Mouse (Mus musculus) neural tube, embryonic 14.5 days (tissue): ENCODE results near the gene Olfr1109. TPM values are rescaled to one million over a fixed set of nuclear protein-coding genes. Genes with fewer than 3 reads are reported as not detected.

Experiments used
- ATAC-seq: fragments of 200-750 bp; cut with Nextera tagmentation; 2 replicates; pipeline ENCODE4 v1.8.0; 2017; ENCODE audit warnings: low read depth, mild to moderate bottlenecking, moderate TSS enrichment, moderate library complexity
- H3K27ac ChIP-seq: fragments of 300-500 bp; sonication (generic); 2 replicates; pipeline ENCODE4 v1.5.1; 2014; ENCODE audit warnings: low read depth, mild to moderate bottlenecking, control low read depth, low read length, moderate library complexity, mixed read lengths
- H3K27me3 ChIP-seq: fragments of 300-500 bp; sonication (generic); 2 replicates; pipeline ENCODE4 v1.6.1; 2014; ENCODE audit warnings: low read length; ENCODE audit not compliant: control insufficient read depth, insufficient read depth
- H3K36me3 ChIP-seq: fragments of 300-500 bp; sonication (generic); 2 replicates; pipeline ENCODE4 v1.6.1; 2014; ENCODE audit warnings: low read length, mixed read lengths; ENCODE audit not compliant: control insufficient read depth, insufficient read depth
- H3K4me1 ChIP-seq: fragments of 300-500 bp; sonication (generic); 2 replicates; pipeline ENCODE4 v1.6.1; 2014; ENCODE audit warnings: low read length; ENCODE audit not compliant: control insufficient read depth, insufficient read depth
- H3K4me2 ChIP-seq: fragments of 300-500 bp; sonication (generic); 2 replicates; pipeline ENCODE4 v1.6.1; 2014; ENCODE audit warnings: mild to moderate bottlenecking, low read depth, low read length, control low read depth
- H3K4me3 ChIP-seq: fragments of 300-500 bp; sonication (generic); 2 replicates; pipeline ENCODE4 v1.5.1; 2014; ENCODE audit warnings: low read depth, low read length, control low read depth, mixed read lengths
- H3K9ac ChIP-seq: fragments of 300-500 bp; sonication (generic); replicated peaks from 2 replicates; pipeline ENCODE4 v1.6.1; 2014; ENCODE audit warnings: low read depth, mild to moderate bottlenecking, control low read depth, low read length, mixed read lengths
- H3K9me3 ChIP-seq: fragments of 300-500 bp; sonication (generic); 2 replicates; pipeline ENCODE4 v1.6.1; 2016; ENCODE audit warnings: low read length; ENCODE audit not compliant: control insufficient read depth
- WGBS: fragments of 180-500 bp; shearing (Covaris S2); extraction: QIAGEN DNeasy Blood & Tissue Kit; methylation state at CpG from one replicate; pipeline ENCODE4 v1.1.7; 2014; 5-methylcytosine and 5-hydroxymethylcytosine counted together
- polyA plus RNA-seq: library from polyadenylated mRNA; unstranded; fragments of >200 nt; fragmentation: Nextera tagmentation; extraction: Ambion mirVana; gene quantifications from 2 replicates; pipeline ENCODE4 v1.2.1, GENCODE M21; 2014

Olfr1109 gene
- polyA plus RNA-seq = not detected in 2 replicates

DNA sequence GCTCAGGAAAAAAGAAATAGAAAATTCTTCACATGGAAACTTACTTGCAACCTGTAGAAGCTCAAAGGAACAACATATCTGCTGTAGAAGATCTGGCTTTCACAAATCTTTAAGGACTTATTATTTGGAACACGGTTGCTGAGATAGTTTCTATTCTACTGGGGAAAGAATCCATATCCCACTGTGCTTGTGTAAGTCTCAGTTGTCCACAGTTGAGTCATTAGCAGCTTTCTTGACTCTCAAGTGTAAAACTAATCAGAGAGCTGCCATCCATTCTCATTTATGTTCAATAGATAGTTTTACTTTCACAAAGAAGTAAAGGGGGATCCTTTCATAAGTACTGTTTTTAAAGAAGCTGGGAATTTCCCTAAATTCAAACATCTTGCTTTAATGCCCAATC is at the start of gene Olfr1109:
Olfr1109 (minus strand) TSS at position 101 of the 400 bp plus-strand sequence.
- Histone ChIP-seq H3K36me3 (no peaks in the 10 kb centered on the region), H3K9ac (no peak within 1 kb of the TSS), H3K4me1 (no peaks in the 10 kb centered on the region), H3K27me3 (no peaks in the 10 kb centered on the region), H3K4me2 (no peak within 1 kb of the TSS), H3K27ac (no peak within 1 kb of the TSS), H3K4me3 (no peak within 1 kb of the TSS), H3K9me3 (no peaks in the 10 kb centered on the region)
- ATAC-seq = no peak
- 76% methylated on average over 1 of the region's 1 CpGs for WGBS

DNA sequence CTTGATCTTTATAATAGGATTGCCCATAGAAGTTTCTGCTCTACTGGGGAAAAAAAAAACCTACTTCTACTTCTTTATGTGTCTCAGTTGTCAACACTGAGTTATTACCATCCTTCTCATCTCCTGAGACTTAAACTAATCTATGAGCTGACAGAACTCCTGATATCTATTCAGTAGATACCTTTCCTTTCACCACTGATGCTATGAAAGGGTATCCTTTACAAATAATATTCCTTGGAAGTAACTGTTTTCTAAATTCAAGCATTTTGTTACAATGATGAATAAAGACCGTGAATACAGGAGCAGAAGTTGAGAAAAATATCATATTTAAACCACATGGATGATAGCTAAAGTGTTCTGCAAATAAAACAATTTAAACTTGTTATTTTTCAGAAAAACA is 44.4 kb upstream of the Olfr1109 start, which contains the start of gene Olfr1110:
Olfr1110 (minus strand) TSS at position 101 of the 400 bp plus-strand sequence.
- Histone ChIP-seq H3K36me3 (no peaks in the 10 kb centered on the region), H3K9me3 (no peaks in the 10 kb centered on the region), H3K4me2 (no peak within 1 kb of the TSS), H3K4me1 (no peaks in the 10 kb centered on the region), H3K27ac (no peak within 1 kb of the TSS), H3K27me3 (no peaks in the 10 kb centered on the region), H3K4me3 (no peak within 1 kb of the TSS), H3K9ac (no peak within 1 kb of the TSS)
- 82% methylated on average over 1 of the region's 1 CpGs for WGBS
- ATAC-seq = no peak

DNA sequence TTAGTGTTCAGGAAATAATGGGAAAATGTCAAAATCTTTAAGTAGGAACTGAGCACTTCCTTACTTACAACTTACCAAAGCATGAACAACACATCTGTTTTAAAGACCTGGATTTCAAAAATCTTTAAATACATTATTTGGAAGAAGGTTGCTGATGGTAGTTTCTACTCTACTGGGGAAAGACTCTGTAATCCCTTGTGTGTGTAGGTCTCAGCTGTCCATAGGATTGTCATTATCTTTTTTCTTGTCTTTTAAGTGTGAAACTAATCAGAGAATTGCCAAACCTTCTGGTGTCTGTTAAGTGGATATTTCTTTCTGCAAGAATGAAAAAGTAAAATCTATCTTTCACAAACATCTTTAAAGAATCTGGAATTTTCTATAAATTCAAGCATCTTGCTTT is 18.7 kb upstream of the Olfr1109 start, which contains the start of gene Olfr259:
Olfr259 (minus strand) TSS at position 101 of the 400 bp plus-strand sequence.
- Histone ChIP-seq H3K9ac (no peak within 1 kb of the TSS), H3K36me3 (no peaks in the 10 kb centered on the region), H3K9me3 (no peaks in the 10 kb centered on the region), H3K27ac (no peak within 1 kb of the TSS), H3K4me3 (no peak within 1 kb of the TSS), H3K4me2 (no peak within 1 kb of the TSS), H3K27me3 (no peaks in the 10 kb centered on the region), H3K4me1 (no peaks in the 10 kb centered on the region)
- ATAC-seq = no peak

DNA sequence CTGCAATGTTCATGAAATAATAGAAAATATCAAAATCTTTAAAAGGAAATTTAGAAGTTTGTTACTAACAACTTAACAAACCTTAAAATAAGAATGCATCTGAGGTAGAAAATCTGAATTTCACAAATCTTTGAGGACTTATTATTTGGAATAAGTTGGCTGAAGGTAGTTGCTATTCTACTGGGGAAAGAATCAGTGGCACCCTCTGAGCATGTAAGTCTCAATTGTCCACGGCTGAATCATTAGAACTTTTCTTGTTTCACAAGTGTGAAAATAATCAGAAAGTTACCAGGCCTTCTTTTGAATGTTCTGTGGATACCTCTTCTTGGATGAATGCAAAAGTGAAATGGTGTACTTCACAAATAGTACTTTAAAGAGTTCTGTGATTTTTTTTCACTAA is 20.1 kb downstream of the Olfr1109 start, which contains the start of gene Olfr1107:
Olfr1107 (minus strand) TSS at position 101 of the 400 bp plus-strand sequence.
- 90% methylated on average over 1 of the region's 1 CpGs for WGBS
- H3K9ac ChIP-seq = no peak within 1 kb of the TSS
- no peaks in the 10 kb centered on the region for H3K36me3 ChIP-seq
- no peak within 1 kb of the TSS for H3K4me2 ChIP-seq
- H3K9me3 ChIP-seq = no peaks in the 10 kb centered on the region
- H3K4me1 ChIP-seq = no peaks in the 10 kb centered on the region
- no peaks in the 10 kb centered on the region for H3K27me3 ChIP-seq
- no peak within 1 kb of the TSS for H3K27ac ChIP-seq
- no peak for ATAC-seq
- no peak within 1 kb of the TSS for H3K4me3 ChIP-seq

DNA sequence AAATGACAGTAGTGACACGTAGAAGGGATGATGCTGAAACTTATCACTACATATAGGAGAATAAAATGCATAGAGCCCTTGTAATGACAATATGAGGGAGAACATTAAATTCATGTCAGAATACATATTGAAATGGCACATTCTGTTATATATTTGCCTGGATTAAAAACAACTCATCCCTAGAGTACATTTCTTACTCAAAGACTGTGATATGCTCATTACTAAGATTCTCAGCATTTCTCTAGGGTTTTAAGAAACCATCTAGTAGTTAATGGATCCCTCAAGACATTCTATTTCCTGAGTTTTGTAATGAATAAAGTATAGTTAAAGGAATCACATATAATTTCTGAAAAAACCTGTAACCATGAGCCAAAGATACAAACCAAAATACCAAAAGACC is 43.6 kb downstream of the Olfr1109 start, which contains the start of gene Olfr1106:
Olfr1106 (minus strand) TSS at position 101 of the 400 bp plus-strand sequence.
- Histone ChIP-seq H3K36me3 (no peaks in the 10 kb centered on the region), H3K4me1 (no peaks in the 10 kb centered on the region), H3K4me2 (no peak within 1 kb of the TSS), H3K27me3 (no peaks in the 10 kb centered on the region), H3K9ac (no peak within 1 kb of the TSS), H3K9me3 (no peaks in the 10 kb centered on the region), H3K4me3 (no peak within 1 kb of the TSS), H3K27ac (no peak within 1 kb of the TSS)
- 76% methylated on average over 1 of the region's 1 CpGs for WGBS
- no peak for ATAC-seq

Other genes starting within 250 kb of the Olfr1109 start
- not detected in 2 replicates for gene Olfr1095, start 244.3 kb downstream of the Olfr1109 start, polyA plus RNA-seq
- gene Gm13723, start 221.2 kb downstream of the Olfr1109 start, polyA plus RNA-seq = not detected in 2 replicates
- gene Olfr1097, start 203.8 kb downstream of the Olfr1109 start, polyA plus RNA-seq = not detected in 2 replicates
- gene Olfr1098, start 171.5 kb downstream of the Olfr1109 start, polyA plus RNA-seq = not detected in 2 replicates
- gene Olfr1099, start 135.3 kb downstream of the Olfr1109 start, polyA plus RNA-seq = not detected in 2 replicates
- not detected in 2 replicates for gene Olfr1100, start 116.1 kb downstream of the Olfr1109 start, polyA plus RNA-seq
- gene Olfr1101, start 104.8 kb downstream of the Olfr1109 start, polyA plus RNA-seq = not detected in 2 replicates
- gene Olfr1102, start 97.6 kb downstream of the Olfr1109 start, polyA plus RNA-seq = not detected in 2 replicates
- not detected in 2 replicates for gene Olfr1104, start 68.9 kb downstream of the Olfr1109 start, polyA plus RNA-seq
- not detected in 2 replicates for gene Olfr1105, start 59.5 kb downstream of the Olfr1109 start, polyA plus RNA-seq
- not detected in 2 replicates for gene Olfr1106, start 43.7 kb downstream of the Olfr1109 start, polyA plus RNA-seq
- not detected in 2 replicates for gene Olfr1107, start 20.2 kb downstream of the Olfr1109 start, polyA plus RNA-seq
- gene Olfr259, start 18.6 kb upstream of the Olfr1109 start, polyA plus RNA-seq = not detected in 2 replicates
- not detected in 2 replicates for gene Olfr1110, start 44.3 kb upstream of the Olfr1109 start, polyA plus RNA-seq
- gene Olfr1111, start 56.6 kb upstream of the Olfr1109 start, polyA plus RNA-seq = not detected in 2 replicates
- gene Olfr1112, start 91.8 kb upstream of the Olfr1109 start, polyA plus RNA-seq = not detected in 2 replicates
- gene Olfr1113, start 113.0 kb upstream of the Olfr1109 start, polyA plus RNA-seq = not detected in 2 replicates
- gene Olfr1115, start 152.0 kb upstream of the Olfr1109 start, polyA plus RNA-seq = not detected in 2 replicates
- not detected in 2 replicates for gene Olfr1116, start 171.5 kb upstream of the Olfr1109 start, polyA plus RNA-seq
- gene Olfr1118, start 211.6 kb upstream of the Olfr1109 start, polyA plus RNA-seq = not detected in 2 replicates